Mouse (Mus musculus): ENCODE data around the gene Hnrnpf.

DNA sequence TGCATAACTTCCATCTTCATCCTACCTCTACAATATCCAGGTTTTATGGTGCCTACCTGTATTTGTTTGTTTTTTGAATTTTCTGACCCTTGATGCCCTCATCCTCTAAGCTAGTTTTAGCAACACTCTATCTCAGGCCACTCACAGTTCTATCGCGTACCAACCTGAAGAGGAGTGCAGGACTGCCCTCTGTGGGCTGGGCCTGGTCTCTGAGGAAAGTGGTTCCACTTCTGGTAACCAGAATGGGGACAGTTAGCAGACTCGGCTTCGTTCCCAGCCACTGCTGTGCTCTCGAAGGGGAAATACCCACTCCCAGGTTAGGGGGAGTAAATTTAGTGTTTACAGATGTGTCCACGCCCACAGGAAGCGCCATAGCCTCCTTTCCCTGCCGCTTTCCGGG lies 66.6 kb downstream of the Hnrnpf start:
- no peak for TF ChIP-seq TCF12 (IDR thresholded peaks at IDR 0.05; ENCODE audit: low read depth, low read length)
- TF ChIP-seq ETS1 (conservative IDR thresholded peaks at IDR 0.05; ENCODE audit: low read depth, low read length): no peak
- no peak for TF ChIP-seq POLR2A (IDR thresholded peaks at IDR 0.05; ENCODE audit: low read depth, low read length)
- no peak for TF ChIP-seq MAX (IDR thresholded peaks at IDR 0.05; ENCODE audit: low read length)
- no peak for TF ChIP-seq E2F4 (IDR thresholded peaks at IDR 0.05; ENCODE audit: insufficient replicate concordance, low read depth, low read length)
- TF ChIP-seq CTCF (conservative IDR thresholded peaks at IDR 0.05 in 1 of 2, IDR thresholded peaks at IDR 0.05 in 1 of 2; ENCODE audit: low read depth in 2 of 2, low read length in 2 of 2): peak in 1 of 2 experiments; percentile 64; a peak in 2 of 4 replicates
- no peak for TF ChIP-seq MYC (IDR thresholded peaks at IDR 0.05; ENCODE audit: low read depth, low read length)
- no peak for TF ChIP-seq BHLHE40 (IDR thresholded peaks at IDR 0.05; ENCODE audit: low read depth, low read length)
- TF ChIP-seq MAFK (IDR thresholded peaks at IDR 0.05; ENCODE audit: insufficient replicate concordance, low read length): no peak
- no peak for TF ChIP-seq ZC3H11A (IDR thresholded peaks at IDR 0.05; ENCODE audit: low read depth, low read length)
- no peak for TF ChIP-seq EP300 (IDR thresholded peaks at IDR 0.05; ENCODE audit: low read length)

All from CH12.LX (cell line).